Mouse (Mus musculus) common myeloid progenitor, adult 5-6 weeks (primary cell): ENCODE measurements around the gene Dnajc13. TPM values are rescaled to one million over a fixed set of nuclear protein-coding genes. Genes with fewer than 3 reads are reported as not detected.

Source experiments
- ATAC-seq: replicated peaks from 2 replicates; pipeline ENCODE4 v1.8.0; 2016; ENCODE audit warnings: low read depth, mild to moderate bottlenecking, moderate TSS enrichment, inconsistent platforms; ENCODE audit not compliant: poor library complexity, severe bottlenecking
- total RNA-seq: library from RNA; stranded (forward); fragments of 200-1000, 187-1606 nt; gene quantifications from 2 replicates; pipeline ENCODE4 v1.2.3, GENCODE M21; 2017

The Dnajc13 gene
- total RNA-seq, 1 experiment from 2014 or later = 48.6 TPM

DNA sequence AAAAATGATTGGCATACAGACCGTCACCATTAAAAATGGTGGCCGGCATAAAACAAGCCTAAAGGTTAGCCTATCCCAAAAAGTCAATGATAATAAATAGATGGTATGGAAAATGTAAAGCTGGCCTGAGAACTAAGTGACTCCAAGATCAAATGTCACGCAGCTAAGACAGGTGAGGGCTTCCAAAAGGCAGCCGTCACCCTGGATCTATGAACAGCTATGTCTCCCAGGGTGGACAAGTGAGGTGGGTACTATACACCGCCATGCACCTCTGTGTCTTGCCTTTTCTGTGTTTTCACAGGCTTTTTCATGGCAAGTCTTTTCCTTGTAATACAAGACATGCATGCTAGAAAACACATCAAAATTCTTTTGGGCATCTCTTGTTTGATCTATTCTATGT is 73.1 kb downstream of the Dnajc13 start:
- no peak for ATAC-seq

DNA sequence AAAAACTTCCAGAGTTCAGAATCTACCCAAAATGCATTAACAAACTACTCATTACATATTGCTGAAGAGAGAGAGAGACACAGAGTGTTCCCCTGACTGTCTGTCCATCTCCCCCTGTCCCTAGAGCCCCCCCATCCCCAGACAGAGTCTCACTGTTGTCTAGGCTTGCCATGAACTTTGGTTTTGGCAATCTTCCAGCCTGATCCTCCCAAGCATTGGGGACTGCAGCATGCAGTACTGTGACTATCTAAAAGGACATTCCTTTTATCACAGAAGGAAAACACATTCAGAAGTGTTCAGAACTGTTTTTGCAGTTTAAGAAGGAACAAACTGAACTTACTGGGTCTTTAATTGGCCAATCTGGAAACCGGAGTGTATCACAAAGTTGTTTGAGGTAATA is 74.0 kb downstream of the Dnajc13 start:
- no peak for ATAC-seq

DNA sequence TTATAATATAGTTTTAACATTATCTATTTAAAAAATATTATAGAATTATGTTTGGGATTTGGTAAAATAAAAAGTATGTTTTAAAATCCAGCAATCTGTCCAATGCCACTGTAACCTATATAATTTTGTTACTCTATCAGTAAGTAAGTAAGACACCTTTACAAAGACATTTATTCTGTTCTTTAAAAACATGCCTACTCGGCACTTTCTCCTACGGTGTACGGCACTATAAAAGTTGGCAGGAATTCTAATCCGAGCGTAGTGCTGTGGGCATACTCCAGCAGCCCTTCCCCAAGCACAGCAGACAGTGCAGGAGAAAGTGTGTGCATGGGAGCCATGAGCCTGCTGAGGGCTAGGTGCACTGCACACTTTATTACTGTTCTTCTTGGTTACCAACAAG is 75.7 kb downstream of the Dnajc13 start:
- no peak for ATAC-seq

DNA sequence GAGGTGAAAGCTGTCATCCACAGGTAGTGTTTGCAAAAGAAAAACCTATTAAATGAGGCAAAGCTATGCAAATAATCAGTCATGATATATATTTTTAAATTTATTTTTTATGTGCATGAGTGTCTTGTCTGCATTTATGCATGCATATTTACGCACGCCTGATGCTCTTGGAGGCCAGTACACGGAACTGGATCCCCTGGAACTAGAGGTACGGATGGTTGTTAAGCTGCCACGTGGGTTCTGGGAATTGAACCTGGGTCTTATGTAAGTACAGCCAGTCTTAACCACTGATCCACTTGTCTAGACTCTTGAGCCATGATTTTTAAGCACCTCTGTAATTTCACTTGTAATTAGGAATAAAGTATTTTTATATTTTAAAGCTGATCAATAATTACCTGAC is 79.5 kb downstream of the Dnajc13 start:
- no peak for ATAC-seq

DNA sequence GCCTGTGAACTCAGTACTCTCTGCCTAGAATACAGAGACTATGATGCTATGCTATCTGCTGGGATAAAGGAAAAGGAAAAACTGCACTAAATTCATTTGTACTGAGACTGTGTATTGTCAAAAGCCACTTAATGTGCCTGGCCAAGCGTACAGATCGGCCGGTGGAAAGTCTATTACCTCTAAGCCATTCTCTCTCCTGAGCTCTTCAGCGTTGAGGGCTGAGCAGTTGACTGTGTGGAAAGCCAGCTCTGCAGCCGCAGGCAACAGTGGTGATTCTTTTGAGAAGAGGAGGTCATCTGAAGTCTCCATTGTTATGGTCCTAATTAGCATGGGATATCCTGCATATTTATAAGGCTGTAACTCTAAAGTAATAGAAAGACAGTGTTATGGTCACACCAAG is 80.4 kb downstream of the Dnajc13 start:
- no peak for ATAC-seq

DNA sequence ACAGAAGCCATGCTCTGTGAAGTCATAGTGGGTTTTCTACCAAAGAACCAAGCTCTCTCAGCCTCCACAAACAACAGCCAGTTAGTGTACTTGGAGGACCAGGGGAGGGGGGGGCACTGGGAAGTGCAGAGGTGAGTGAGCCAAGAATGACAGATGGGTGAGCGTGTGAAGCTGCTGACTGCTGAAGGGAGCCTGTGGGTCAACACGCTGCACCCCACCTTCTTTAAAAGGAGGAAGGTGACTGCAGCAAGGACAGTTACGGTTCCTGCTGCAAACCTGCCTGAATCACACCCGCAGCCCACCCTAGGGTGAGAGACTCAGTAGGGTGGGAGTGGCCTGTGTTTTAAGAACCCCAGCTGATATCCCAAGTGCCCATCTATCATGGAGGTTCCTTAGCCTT is 81.1 kb downstream of the Dnajc13 start:
- ATAC-seq = no peak

DNA sequence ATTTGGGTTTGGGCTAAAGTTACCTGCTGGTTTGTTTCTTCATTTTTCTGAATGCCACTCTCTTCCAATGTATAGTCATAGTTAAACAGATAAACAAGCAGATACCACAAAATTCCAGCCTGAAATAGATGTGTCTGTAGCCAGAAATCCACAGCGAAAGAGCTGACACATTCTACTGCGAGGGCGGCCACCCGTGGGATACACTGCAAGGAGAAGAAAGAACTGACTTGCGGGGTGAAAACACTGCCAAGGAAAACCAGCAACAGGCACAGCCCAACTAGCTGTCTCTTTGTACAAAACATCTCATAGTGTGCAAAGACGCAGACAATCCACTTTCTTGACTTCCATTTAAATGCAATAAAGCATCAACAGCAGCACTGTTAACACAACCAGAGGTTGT is 82.7 kb downstream of the Dnajc13 start:
- no peak for ATAC-seq

DNA sequence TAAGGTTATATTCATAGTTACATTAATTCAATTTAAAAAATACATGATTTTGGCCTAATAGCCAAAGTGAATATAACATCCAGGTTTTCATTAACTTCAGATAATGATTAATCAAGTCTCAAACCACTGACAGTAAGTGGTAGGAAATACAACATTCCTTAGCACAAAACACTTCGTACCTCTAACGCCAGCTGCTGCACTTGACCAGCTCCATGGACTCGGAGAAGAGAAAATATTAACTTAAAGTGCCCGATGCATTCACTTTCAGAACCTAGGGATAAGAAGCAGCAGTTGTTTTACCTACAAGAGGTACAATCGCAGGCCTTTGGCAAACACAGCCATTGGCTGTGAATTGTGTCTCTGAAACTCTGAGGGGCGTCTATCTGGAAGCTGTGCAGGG is 90.4 kb downstream of the Dnajc13 start:
- no peak for ATAC-seq

DNA sequence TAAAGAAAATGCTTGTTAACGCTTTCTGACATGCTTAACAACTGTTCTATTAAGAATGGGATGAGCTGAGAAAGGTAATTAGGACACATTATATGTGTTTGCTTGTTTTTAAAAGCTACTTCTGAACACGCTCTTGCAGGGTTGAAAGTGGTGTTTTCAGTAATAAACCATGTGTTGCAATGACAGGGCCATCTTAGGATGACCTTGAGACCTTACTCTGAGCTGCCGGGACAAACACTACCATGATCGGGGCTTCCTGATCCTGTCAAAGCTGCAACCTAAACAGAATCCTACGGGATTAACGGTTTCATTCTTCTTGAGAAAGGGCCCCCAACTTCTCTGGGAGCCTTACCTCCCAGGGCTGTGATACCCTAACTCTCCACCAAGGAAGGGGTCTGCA is 91.1 kb downstream of the Dnajc13 start:
- ATAC-seq = no peak

DNA sequence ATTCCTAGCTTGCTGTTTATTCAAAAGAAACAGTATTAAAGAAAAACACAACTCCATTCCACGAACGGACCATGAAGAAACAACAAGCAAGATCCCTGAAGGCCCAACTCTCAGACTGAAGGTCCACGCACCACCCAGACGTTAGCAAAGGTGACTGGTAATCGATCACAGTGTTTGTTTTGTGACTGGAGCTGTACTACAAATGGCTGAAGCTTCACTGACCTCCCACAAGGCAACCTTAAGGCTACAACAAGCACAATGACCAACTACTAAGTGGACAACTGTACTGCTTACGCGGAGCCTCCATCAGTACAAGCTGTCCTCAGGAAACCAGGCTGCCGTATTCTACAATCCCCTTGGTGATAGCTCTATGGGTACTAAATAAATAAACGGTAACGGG is 92.7 kb downstream of the Dnajc13 start:
- no peak for ATAC-seq

DNA sequence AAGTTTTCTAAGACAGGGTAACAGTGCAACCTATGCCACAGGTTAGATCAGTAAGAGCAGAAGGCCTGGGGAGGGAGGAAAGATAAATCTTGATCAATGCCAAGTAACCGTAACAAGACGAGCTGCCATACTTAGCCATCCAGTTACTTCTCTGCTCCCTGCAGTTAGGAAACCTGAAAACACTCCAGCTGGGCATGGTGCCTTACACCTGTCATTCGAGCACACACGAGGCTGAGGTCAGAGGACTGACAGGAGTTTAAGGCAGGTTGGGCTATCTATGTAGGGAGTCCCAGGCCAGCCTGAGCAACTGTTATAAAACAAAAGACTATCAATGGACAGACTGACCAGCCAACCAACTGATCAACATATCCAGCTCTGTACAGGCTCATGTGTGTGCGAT is 96.8 kb downstream of the Dnajc13 start:
- ATAC-seq = no peak

DNA sequence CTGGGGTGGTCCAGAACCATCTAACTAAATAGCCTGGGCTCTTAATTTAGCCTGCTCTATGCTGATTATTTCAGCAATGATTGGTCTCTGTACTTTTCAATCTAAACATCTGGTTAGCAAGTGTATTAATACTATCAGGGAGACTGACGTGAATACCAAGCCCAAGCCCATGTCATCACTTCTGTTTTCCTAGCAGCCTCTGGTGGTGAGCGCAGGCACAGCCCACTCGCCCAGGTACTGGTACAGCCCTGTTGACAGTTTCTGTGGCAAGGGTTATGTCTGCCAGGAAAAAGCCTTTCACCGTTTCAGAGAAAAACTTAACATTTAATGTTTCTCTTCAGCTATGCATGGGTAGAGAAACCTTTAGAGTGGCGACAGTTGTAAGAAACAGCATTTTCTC is 98.5 kb downstream of the Dnajc13 start:
- ATAC-seq = no peak

DNA sequence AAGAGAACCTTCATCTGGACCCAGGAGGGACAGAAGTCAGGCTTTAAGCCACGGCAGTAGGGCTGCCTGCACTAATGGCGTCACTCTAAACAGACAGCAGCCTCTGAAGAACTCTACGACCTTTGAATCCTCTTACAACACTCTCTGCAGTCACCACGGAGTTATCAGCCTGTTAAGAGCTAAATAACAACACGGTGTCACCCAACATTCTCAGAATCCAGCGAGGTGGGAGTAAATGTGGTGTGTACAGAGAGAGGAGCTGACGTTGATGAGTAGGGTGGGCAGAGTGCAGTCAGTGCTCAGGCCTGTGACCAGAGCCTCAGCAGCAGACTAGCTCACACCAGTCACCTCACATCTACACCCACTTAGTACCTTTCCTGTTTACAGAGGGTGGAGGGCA is 101.6 kb downstream of the Dnajc13 start:
- no peak for ATAC-seq

DNA sequence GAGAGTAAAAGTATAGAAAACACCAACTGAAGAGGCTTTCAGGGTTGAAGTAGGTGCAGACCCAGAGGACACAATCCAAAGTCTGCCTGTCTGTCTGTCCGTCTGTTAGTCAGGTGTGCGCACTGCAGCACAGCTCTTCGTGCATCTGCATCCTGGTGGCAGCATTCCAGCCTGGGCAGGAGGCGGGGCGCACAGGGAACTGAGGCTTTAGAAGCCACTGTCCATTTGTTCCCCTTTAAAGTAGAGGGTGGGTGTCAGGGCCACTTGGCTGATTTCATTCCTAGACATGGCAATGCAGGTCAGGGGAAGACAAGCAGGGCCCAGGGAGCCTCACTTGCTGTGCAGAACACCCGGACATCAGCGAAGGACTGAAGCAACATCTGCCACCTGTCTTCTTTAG is 105.4 kb downstream of the Dnajc13 start:
- no peak for ATAC-seq

DNA sequence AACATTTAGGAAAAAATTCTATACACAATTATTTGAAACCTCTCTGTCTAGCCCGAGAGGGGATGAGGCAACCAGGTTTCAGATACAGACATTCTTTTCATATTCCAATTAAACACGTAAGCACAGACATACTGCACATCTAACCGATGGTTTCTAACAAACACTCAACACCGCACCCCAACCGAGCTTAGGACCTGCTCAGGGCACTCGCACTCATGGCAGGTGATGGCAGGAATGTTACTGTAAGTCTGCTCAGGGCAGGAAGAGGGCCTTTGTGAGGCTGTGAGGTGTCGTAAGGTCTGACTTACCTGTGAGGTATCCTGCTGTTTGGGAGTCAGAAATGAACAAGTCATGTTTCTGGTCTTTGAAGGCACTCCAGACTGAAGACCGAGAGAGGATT is 106.2 kb downstream of the Dnajc13 start:
- no peak for ATAC-seq

DNA sequence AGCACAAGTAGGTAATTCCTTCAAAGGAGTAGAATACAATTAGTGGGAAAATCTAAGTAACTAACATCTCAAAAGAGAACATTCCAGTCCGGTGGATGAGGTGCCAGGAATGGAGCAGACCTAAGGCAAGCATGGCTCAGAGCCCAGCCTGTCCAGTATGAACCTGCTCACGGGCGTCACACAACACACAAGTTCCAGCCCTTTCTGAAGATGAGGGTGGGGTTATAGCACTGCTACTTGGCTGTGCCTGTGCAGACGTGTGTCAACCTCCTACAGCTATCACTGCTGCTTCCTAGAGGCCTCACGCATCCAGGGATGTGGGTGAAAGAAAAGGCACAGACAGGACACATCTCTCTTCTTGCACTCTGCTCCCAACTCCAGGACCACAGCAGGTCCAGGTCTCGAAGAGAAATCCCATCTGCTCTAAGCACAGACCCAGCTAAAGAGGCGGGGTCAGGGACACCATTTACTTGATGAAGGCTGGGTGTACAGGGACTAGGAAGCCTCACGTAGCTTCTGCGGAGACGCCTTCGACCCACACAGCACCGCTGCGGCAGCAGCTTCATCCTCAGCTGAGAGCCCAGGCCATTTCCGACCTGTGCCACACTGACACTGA is 107.5 kb downstream of the Dnajc13 start:
- no peak for ATAC-seq

DNA sequence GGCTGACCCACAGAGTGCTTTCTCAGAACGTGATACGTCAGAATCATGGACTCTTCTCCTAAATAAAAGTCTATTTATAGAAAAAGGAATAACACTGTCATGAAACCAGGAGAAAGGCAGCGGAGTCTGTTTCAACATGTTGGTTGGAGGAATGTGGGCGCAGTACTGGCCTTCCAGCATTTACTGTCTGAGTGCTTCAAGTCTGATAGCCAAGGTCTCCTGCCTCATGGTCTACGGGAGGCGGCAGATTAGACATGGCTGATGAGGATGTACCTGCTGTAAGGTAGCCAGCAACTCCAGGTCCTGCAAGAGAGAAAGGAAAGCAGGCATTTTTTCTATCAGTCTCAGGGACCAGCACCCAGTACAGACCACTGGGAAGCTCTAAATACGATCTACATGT is 110.6 kb downstream of the Dnajc13 start:
- ATAC-seq = no peak

DNA sequence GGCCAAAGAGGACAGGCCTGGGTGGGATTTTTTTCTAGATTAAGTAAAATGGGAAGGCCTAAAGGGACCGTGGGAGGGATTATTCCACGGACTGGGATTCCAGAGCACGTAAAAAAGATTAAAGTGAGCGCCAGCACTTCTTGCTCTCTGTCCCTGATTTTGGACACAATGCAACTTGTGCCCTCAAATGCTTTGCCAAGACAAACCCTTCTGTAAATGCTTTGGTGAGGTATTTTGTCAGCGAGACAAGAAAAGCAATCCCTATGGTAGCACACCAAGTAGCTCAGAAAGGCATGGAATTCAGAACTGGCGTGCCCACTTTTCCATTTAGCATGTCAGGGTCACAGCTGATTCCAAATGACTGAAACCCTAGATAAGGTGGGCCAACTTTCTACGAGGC is 113.8 kb downstream of the Dnajc13 start:
- no peak for ATAC-seq

DNA sequence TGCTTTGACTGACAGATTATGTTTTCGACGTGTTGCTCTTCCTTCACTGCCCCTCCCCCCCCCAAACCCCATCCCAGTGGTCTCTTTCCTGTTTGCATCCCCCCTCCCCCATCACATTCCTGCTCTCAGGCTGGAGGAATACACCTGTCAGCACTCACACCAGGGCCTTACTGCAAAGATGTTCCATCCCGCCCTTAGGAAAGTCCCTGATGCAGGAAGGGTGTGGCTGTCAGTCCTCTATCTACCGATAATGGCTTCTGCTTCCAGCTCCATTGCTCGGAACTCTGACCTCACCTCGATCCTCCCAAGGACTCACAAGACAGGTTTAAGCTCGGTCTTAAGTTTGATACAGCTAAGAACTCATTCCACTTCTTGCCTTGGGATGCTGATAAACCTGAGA is 116.0 kb downstream of the Dnajc13 start:
- no peak for ATAC-seq

DNA sequence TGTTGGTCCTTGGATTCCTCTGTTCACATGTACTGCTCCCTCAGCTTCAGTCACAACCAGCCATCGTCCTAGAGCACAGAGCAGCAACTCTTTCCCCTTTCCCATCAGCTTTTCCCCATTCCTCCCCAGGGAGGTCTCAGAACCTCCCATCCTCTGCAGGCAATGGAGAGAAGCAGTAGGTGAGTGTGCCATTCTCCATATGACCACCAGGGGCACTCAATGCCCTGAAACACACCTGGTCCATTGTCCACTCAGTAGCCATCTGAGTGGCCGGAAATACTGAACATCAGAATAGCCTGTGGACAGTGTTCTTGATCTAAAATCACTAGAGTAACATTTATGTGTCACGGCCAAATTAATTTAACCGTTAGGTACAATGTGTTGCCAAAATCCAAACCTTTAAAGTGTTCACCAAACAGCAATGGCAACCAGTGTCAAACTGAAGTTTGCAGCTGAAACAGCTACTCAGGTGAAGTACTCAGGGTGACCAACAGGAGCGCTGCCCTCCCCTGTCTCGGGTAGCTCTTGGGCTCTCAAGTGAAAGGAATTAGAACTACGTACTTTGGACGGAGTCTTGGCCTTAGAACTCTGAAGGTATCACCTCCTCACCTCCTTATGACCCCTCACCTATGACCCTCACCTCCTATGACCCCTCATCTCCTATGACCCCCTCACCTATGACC is 118.3 kb downstream of the Dnajc13 start:
- ATAC-seq = peak; percentile 73

DNA sequence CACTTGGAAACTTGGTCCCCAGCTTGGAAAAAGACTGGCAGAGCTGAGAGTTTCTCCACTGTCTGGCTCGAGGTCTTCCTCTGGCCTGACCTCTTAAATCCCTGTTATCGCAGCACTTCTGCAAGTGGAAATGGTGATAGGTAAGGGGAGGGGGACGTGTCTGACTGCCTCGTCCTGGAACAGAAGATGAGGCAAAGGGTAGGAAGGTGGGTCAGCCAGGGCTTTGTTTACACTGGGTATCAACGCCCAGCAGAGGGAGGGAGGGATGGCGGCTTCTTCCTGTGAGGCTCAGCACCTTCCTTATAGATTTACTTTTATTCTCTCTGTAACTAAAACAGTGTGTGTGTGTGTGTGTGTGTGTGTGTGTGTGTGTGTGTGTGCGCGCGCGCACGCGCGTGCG is 119.9 kb downstream of the Dnajc13 start:
- no peak for ATAC-seq

DNA sequence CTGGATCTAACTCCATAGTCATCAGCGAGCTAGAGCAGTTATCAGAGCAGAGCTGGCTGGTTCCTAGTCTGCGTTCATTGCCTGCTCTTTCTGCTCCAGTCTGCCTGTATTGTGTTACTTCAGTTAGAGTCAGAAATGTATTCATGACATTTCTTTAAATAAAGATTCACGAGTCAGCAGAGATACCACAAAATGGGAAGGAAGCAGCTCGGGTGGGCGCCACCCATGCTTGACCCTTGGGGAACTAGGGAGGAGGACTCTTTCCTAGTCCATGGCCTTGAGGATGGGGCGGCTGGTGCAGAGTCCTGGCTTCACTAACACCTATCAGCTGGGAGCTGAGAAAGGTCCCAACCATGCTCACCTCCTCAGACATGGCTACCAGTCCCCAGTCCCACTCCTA is 122.4 kb downstream of the Dnajc13 start:
- no peak for ATAC-seq
